Mouse (Mus musculus): ENCODE measurements around the gene Stk11. TPM values are rescaled to one million over a fixed set of nuclear protein-coding genes. Genes with fewer than 3 reads are reported as not detected.

Stk11 gene
- polyA plus RNA-seq, 1 experiment from 2014 or later = 18.1 TPM

DNA sequence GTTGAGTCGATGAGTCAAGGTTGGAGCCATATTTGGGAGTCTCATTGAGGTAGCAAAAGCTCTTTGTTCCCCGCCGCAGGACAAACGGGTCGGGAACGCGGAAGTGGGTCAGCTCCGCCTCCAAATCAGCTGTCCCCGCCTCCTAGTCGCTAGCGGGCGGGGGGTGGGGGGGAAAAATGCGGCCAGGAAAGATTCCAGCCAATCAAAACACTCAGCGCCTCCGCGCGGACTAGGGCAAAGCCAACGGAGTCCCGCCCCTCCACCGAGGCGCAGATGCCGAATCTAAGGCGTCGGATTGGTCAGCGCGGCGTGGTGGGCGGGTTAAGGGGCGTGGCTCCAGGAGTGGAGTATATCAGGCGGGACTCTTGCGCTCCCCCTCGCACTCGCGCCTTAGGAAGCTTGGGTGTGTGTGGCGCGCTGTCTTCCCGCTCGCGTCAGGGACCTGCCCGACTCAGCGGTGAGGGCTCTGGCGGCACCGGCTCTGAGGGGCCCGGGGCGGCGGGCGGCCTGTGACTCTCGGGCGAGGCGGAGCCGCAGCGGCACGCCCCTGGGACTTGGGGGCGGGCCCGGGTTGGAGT lies 51.9 kb downstream of the Stk11 start:
- peak; percentile 100 for DNase-seq (ENCODE audit: extremely low spot score, low spot score)
- peak overlapping the region; percentile 100 for H3K27ac ChIP-seq
- H3K4me3 ChIP-seq = peak overlapping the region; percentile 96
- H3K27me3 ChIP-seq (ENCODE audit: poor library complexity, severe bottlenecking) = peaks cover 14% of the 10 kb centered on the region
- H3K9me3 ChIP-seq = no peaks in the 10 kb centered on the region
- H3K36me3 ChIP-seq (replicated peaks) = peaks cover 37% of the 10 kb centered on the region
- H3K4me1 ChIP-seq = peaks cover 80% of the 10 kb centered on the region
- under 1% methylated on average over 55 of the region's 55 CpGs for WGBS

GRCm38 (mm10) chr10:80168038-80168661 lies 52.5 kb downstream of the Stk11 start:
- peak overlapping the region; percentile 100 for H3K27ac ChIP-seq
- H3K4me3 ChIP-seq = peak overlapping the region; percentile 96
- no peaks in the 10 kb centered on the region for H3K9me3 ChIP-seq
- peaks cover 9% of the 10 kb centered on the region for H3K27me3 ChIP-seq (ENCODE audit: poor library complexity, severe bottlenecking)
- WGBS = under 1% methylated on average over 48 of the region's 48 CpGs
- peaks cover 41% of the 10 kb centered on the region for H3K36me3 ChIP-seq (replicated peaks)
- H3K4me1 ChIP-seq = peaks cover 79% of the 10 kb centered on the region
- peak; percentile 95 for DNase-seq (ENCODE audit: extremely low spot score, low spot score)

DNA sequence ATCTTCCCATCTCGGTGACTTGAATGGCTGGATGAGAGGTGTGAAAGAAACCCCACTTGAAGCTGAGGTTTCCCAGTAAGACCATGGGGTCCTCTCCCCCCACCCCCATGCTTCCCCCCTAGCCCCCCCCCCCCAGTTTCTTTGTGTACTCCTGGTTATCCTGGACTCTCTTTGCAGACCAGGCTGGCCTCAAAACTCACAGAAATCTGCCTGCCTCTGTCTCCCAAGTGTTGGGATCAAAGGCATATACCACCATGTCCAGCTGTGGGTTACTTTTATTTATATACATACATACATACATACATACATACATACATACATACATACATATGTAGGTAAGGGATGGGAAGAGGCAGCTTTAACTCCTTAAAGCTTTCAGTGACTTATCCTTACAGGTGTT lies 53.5 kb downstream of the Stk11 start:
- peak overlapping the region; percentile 96 for H3K4me3 ChIP-seq
- H3K9me3 ChIP-seq = no peaks in the 10 kb centered on the region
- H3K27ac ChIP-seq = peak overlapping the region; percentile 100
- H3K4me1 ChIP-seq = peaks cover 76% of the 10 kb centered on the region
- peaks cover 41% of the 10 kb centered on the region for H3K36me3 ChIP-seq (replicated peaks)
- H3K27me3 ChIP-seq (ENCODE audit: poor library complexity, severe bottlenecking) = peaks cover 4% of the 10 kb centered on the region
- no peak for DNase-seq (ENCODE audit: extremely low spot score, low spot score)
- WGBS = 96% methylated on average over 1 of the region's 1 CpGs

DNA sequence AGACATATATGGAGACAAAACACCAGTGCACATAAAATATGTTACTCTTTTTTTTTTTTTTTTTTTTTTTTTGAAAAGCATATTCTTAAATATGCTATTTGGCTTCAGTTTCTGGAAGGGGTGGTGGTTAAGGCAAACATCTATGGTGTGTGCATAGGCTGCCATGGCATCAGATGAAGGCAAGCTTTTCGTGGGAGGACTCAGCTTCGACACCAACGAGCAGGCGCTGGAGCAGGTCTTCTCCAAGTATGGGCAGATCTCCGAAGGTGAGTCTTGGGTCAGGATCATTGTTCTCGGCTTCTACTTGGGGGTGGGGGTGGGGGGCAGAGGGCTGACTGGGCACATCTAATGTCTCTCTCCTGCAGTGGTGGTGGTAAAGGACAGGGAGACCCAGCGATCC lies 54.0 kb downstream of the Stk11 start:
- peaks cover 42% of the 10 kb centered on the region for H3K36me3 ChIP-seq (replicated peaks)
- no peak for DNase-seq (ENCODE audit: extremely low spot score, low spot score)
- no peak overlapping the region for H3K27ac ChIP-seq
- H3K4me3 ChIP-seq = peak overlapping the region; percentile 96; the same call in 1 of the 2 replicates
- no peaks in the 10 kb centered on the region for H3K27me3 ChIP-seq (ENCODE audit: poor library complexity, severe bottlenecking)
- H3K9me3 ChIP-seq = no peaks in the 10 kb centered on the region
- peaks cover 72% of the 10 kb centered on the region for H3K4me1 ChIP-seq
- WGBS = 96% methylated on average over 7 of the region's 7 CpGs

DNA sequence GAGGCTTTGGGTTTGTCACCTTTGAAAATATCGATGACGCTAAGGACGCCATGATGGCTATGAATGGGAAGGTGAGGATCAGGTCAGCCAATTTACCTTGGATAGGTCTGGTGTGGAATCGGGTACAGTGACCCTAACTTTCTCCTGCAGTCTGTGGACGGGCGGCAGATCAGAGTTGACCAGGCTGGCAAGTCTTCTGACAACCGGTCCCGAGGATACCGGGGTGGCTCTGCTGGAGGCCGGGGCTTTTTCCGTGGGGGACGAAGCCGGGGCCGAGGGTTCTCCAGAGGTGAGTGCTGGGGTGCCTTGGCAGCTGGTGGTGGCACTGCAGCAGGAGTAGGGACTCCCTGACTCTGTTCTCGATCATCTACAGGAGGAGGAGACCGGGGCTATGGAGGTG lies 54.4 kb downstream of the Stk11 start:
- Histone ChIP-seq H3K27ac (no peak overlapping the region), H3K4me1 (peaks cover 71% of the 10 kb centered on the region), H3K4me3 (peak overlapping the region; percentile 96; the same call in 1 of the 2 replicates), H3K36me3 (replicated peaks) (peaks cover 45% of the 10 kb centered on the region), H3K9me3 (no peaks in the 10 kb centered on the region), H3K27me3 (ENCODE audit: poor library complexity, severe bottlenecking) (no peaks in the 10 kb centered on the region)
- WGBS = 97% methylated on average over 16 of the region's 16 CpGs
- DNase-seq (ENCODE audit: extremely low spot score, low spot score) = no peak

DNA sequence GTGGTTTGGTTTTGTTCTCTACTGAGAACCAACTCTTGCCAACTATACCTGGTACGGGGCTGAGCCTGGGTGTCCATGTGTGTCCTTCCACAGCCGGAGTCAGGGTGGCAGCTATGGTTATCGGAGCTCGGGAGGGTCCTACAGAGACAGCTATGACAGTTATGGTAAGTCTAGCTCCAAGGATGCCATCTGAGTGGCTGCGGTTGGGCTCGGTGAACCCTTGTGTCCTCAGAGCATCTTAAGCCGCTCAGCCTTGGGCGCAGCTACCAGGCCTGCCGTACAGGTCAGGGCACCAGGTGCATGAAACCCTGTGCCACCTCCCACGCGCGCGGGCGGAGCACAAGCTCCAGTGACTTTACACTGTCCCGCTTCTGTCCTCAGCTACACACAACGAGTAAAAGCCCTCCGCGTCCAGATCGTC lies 55.0 kb downstream of the Stk11 start:
- Histone ChIP-seq H3K9me3 (no peaks in the 10 kb centered on the region), H3K27ac (no peak overlapping the region), H3K4me1 (peaks cover 70% of the 10 kb centered on the region), H3K27me3 (ENCODE audit: poor library complexity, severe bottlenecking) (no peaks in the 10 kb centered on the region), H3K4me3 (peak overlapping the region; percentile 96; the same call in 1 of the 2 replicates), H3K36me3 (replicated peaks) (peaks cover 45% of the 10 kb centered on the region)
- DNase-seq (ENCODE audit: extremely low spot score, low spot score) = no peak
- WGBS = 96% methylated on average over 19 of the region's 19 CpGs

GRCm38 (mm10) chr10:80171252-80171651 lies 55.6 kb downstream of the Stk11 start:
- peaks cover 70% of the 10 kb centered on the region for H3K4me1 ChIP-seq
- DNase-seq (ENCODE audit: extremely low spot score, low spot score) = no peak
- H3K9me3 ChIP-seq = no peaks in the 10 kb centered on the region
- no peak overlapping the region for H3K27ac ChIP-seq
- peak overlapping the region; percentile 66; the same call in 1 of the 2 replicates for H3K4me3 ChIP-seq
- WGBS = 95% methylated on average over 15 of the region's 15 CpGs
- no peaks in the 10 kb centered on the region for H3K27me3 ChIP-seq (ENCODE audit: poor library complexity, severe bottlenecking)
- peaks cover 47% of the 10 kb centered on the region for H3K36me3 ChIP-seq (replicated peaks)

GRCm38 (mm10) chr10:80171760-80172526 lies 56.3 kb downstream of the Stk11 start:
- Histone ChIP-seq H3K9me3 (no peaks in the 10 kb centered on the region), H3K27ac (peak overlapping the region; percentile 88), H3K4me1 (peaks cover 70% of the 10 kb centered on the region), H3K4me3 (peak overlapping the region; percentile 66), H3K36me3 (replicated peaks) (peaks cover 48% of the 10 kb centered on the region), H3K27me3 (ENCODE audit: poor library complexity, severe bottlenecking) (0 out of 2 replicates have a peak, but pooled peaks cover 3% of the 10 kb centered on the region)
- whole genome bisulfite sequencing = 87% methylated on average over 45 of the region's 45 CpGs
- no peak for DNase-seq (ENCODE audit: extremely low spot score, low spot score)

DNA sequence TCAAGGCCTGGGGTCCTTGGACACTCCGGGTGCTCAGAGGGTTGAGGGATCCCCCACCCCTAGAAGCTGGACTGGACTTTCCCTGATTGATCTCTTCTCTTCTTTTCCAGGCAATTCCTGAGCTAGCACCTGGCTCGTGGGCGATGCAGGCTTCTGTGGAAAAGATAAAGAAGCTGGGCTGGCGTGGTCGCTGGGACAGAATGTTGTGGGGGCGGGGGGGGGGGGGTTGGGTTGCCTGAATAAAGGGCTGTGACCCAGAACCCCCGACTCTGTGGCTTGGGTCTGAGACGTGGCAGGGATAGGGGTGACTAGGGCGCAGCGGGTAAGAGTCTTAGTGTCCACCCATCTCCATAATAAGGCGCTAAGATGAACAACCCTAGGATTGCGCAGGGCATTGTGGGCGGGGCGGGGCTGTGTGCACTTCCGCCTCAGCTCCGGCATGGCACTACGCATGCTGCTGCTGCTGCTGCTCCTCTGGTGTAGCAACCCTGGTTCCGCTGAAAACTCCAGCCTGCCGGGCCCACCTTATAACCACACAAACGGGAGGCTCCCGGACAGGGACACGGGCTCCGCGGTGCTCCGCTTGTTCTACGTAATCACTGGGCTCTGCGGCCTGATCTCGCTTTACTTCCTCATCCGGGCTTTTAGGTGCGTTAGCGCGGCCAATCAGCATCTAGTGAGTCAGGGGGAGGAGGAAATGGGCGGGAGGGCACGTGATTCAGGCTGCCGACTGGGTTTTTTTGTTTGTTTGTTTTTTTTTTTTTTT lies 57.1 kb downstream of the Stk11 start, which contains the start of gene 1600002K03Rik:
Gene 1600002K03Rik, plus strand, starts transcription at position 418 of the 766 bp plus-strand sequence.
- DNase-seq (ENCODE audit: extremely low spot score, low spot score) = peak; percentile 90
- Histone ChIP-seq H3K4me3 (peak within 1 kb of the TSS; percentile 66), H3K4me1 (peaks cover 72% of the 10 kb centered on the region), H3K9me3 (no peaks in the 10 kb centered on the region), H3K36me3 (replicated peaks) (peaks cover 48% of the 10 kb centered on the region), H3K27ac (peak within 1 kb of the TSS; percentile 88), H3K27me3 (ENCODE audit: poor library complexity, severe bottlenecking) (0 out of 2 replicates have a peak, but pooled peaks cover 5% of the 10 kb centered on the region)
- WGBS = 8% methylated on average over 35 of the region's 35 CpGs

DNA sequence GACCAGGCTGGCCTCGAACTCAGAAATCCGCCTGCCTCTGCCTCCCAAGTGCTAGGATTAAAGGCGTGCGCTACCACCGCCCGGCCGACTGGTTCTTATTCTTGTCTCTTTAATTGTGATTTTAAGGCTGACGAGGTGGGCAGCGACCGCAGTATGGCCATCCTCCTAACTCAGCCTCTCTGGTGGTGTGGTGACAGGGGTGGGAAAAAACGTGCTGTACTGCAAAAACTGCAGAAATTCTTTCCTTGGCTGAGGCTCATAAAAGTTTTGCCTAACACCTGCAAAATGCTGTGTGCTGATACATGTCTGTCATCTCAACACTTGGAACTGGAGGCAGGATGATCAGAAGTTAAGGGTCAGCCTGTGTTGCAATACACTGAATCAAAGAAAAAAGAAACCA lies 57.8 kb downstream of the Stk11 start:
- Histone ChIP-seq H3K36me3 (replicated peaks) (peaks cover 48% of the 10 kb centered on the region), H3K4me3 (peak overlapping the region; percentile 66), H3K27me3 (ENCODE audit: poor library complexity, severe bottlenecking) (peaks cover 10% of the 10 kb centered on the region), H3K27ac (peak overlapping the region; percentile 88), H3K9me3 (no peaks in the 10 kb centered on the region), H3K4me1 (peaks cover 78% of the 10 kb centered on the region)
- no peak for DNase-seq (ENCODE audit: extremely low spot score, low spot score)
- WGBS = 15% methylated on average over 11 of the region's 11 CpGs

GRCm38 (mm10) chr10:80173955-80174640 lies 58.5 kb downstream of the Stk11 start:
- Histone ChIP-seq H3K27me3 (ENCODE audit: poor library complexity, severe bottlenecking) (peaks cover 15% of the 10 kb centered on the region), H3K4me1 (peaks cover 73% of the 10 kb centered on the region), H3K9me3 (no peaks in the 10 kb centered on the region), H3K4me3 (peak overlapping the region; percentile 66; the same call in 1 of the 2 replicates), H3K27ac (no peak overlapping the region), H3K36me3 (replicated peaks) (peaks cover 46% of the 10 kb centered on the region)
- WGBS = 87% methylated on average over 10 of the region's 10 CpGs
- no peak for DNase-seq (ENCODE audit: extremely low spot score, low spot score)

DNA sequence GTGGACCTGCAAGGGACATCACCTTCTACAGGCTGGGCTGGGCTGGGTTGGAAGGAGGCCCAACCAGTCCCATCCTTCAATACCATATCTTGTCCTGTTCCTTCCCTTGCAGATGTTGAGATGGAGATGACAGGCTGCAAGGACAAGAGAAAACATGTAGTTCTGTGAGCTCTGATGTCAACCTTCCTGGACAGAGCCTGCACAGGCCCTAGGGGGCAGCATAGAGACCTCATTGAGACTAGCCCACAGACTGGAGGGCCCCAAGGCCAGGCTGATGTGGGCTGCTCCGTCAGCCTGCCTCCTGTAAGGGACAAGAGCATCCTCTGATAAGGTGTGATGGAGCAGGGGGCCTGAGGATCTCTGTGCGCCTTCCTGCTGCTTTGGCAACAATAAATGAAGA lies 59.1 kb downstream of the Stk11 start:
- no peaks in the 10 kb centered on the region for H3K9me3 ChIP-seq
- peaks cover 15% of the 10 kb centered on the region for H3K27me3 ChIP-seq (ENCODE audit: poor library complexity, severe bottlenecking)
- DNase-seq (ENCODE audit: extremely low spot score, low spot score) = no peak
- H3K36me3 ChIP-seq (replicated peaks) = peaks cover 40% of the 10 kb centered on the region
- peak overlapping the region; percentile 19 for H3K4me3 ChIP-seq
- no peak overlapping the region for H3K27ac ChIP-seq
- 57% methylated on average over 2 of the region's 2 CpGs for WGBS
- H3K4me1 ChIP-seq = peaks cover 72% of the 10 kb centered on the region

Data from forebrain, embryonic 10.5 days (tissue).